Mouse (Mus musculus) neural tube, embryonic 12.5 days (tissue): ENCODE measurements around the gene Foxred2. TPM values are rescaled to one million over a fixed set of nuclear protein-coding genes. Genes with fewer than 3 reads are reported as not detected.

ENCODE experiments used
- polyA plus RNA-seq: library from polyadenylated mRNA; unstranded; fragments of >200 nt; fragmentation: Nextera tagmentation; extraction: Ambion mirVana; gene quantifications from 2 replicates; pipeline ENCODE4 v1.2.1, GENCODE M21; 2016

Foxred2 gene
- polyA plus RNA-seq, 1 experiment from 2014 or later: 6.2 TPM

Other genes with a start within 250 kb of the Foxred2 start
- not detected in 2 replicates for gene Apol9b, start 227.7 kb downstream of the Foxred2 start, polyA plus RNA-seq
- gene Apol8, start 199.7 kb downstream of the Foxred2 start, polyA plus RNA-seq: 0.26 and 0.48 TPM in 2 replicates
- gene Myh9, start 114.5 kb downstream of the Foxred2 start, polyA plus RNA-seq: 20.9 and 21.0 TPM in 2 replicates
- 208 and 218 TPM in 2 replicates for gene Txn2, start 27.7 kb downstream of the Foxred2 start, polyA plus RNA-seq
- 204 and 205 TPM in 2 replicates for gene Eif3d, start 14.1 kb upstream of the Foxred2 start, polyA plus RNA-seq
- 4.1 and 5.7 TPM in 2 replicates for gene Cacng2, start 163.3 kb upstream of the Foxred2 start, polyA plus RNA-seq
- 101 and 106 TPM in 2 replicates for gene Ift27, start 217.4 kb upstream of the Foxred2 start, polyA plus RNA-seq
- 0.43 and 1.1 TPM in 2 replicates for gene Pvalb, start 249.7 kb upstream of the Foxred2 start, polyA plus RNA-seq